Mouse (Mus musculus): ENCODE measurements at regions not wholly inside any gene's neighbourhood (a gene's known extent, or its start where the extent isn't known, plus 50 kb on each side); places are given as distances from the start of the nearest gene placed in this dataset.

DNA sequence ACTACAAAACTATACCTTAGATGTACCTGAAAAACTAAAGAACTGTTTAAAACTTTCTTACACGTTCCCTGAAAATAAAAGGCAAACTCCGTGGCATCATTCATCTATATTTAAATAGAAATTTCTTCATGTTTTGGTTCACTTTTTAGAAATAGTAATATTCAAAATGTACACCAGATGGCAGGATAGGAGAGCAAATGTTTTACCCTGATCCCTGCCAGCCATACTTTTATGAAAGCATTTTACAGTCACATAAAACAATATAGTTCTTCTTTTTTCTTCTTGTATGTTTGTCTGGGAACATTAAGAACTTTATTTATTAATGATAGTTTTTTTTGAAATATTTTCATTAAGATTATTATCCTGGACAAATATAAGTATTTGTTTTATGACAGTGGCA, 68.5 kb downstream of the 4921530L21Rik start:
- DNase-seq (ENCODE audit: low spot score in 2 of 2), result peak in 1 of 2 experiments; percentile 21

DNA sequence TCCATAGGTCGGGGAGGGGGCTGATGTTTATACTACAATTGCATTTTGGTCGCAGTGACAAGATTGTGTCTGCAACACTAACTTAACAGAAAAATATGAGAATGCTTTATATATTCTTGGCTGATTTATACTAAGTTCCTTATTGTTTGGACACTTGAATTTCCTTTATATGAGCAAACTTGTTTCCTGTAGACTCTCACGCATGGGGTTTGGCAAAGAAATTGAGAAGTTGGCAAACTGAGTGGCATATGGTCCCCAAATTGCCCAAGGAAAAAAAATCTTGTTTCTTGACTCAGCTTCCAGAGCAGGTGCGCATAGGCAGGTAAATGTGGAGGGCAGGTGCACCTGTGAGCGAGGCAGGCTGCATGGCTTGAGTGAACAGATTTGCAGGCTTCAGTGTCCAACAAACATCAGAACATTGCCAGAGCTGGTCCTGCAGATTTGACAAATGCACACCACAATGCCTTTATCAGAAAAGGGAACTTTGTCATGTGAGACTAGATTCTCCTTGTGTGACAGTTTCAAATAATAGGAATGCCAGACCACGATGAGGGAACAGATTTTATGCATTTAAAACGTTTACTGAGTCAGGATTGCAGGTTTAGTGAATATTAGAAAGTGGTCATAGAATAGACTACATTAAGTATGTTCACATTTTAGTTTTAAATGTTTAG, 75.1 kb downstream of the 4921530L21Rik start:
- no peak for DNase-seq (ENCODE audit: low spot score in 2 of 2)

DNA sequence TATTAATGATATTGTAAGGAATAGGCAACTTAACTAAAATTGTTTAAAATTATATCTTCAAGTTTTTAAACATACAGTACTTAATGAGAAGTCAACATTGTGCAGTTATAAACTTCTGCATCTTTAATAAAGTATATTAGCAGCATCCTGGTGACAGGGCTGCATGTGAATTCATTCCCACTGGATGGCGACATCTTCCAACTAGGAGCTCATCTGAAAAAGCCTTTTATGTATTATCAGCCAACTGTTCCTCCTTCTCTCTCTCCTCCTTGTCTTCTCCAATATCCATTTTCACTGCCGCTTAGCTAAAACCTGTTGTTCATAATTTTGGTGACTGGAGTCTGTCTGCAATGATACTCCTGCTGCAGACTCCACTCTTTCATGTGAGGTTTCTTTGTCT, 103.0 kb downstream of the 4921530L21Rik start:
- peak; percentile 12 to 47 for DNase-seq (ENCODE audit: low spot score in 2 of 2)

- DNase-seq (ENCODE audit: low spot score in 2 of 2), result no peak
These were observed 117.3 kb downstream of the 4921530L21Rik start for GRCm38 (mm10) chr14:95998356-95998755.

- no peak for DNase-seq (ENCODE audit: low spot score in 2 of 2)
These were observed 140.6 kb downstream of the 4921530L21Rik start for GRCm38 (mm10) chr14:96021646-96022045.
